Mouse (Mus musculus): Measurements from ENCODE around the gene Klhl3.

Klhl3 gene

GRCm38 (mm10) chr13:58023726-58024453 lies 89.5 kb downstream of the Klhl3 start:
- DNase-seq (ENCODE audit: low read depth) = no peak

- DNase-seq (ENCODE audit: low read depth) = no peak
These were observed 90.3 kb downstream of the Klhl3 start for GRCm38 (mm10) chr13:58023001-58023560.

GRCm38 (mm10) chr13:58020428-58020827 lies 93.0 kb downstream of the Klhl3 start:
- DNase-seq (ENCODE audit: low read depth) = no peak

GRCm38 (mm10) chr13:58017298-58017697 lies 96.1 kb downstream of the Klhl3 start:
- DNase-seq (ENCODE audit: low read depth) = no peak

GRCm38 (mm10) chr13:58012067-58012925 lies 101.1 kb downstream of the Klhl3 start:
- peak; percentile 9 for DNase-seq (ENCODE audit: low read depth)

- DNase-seq (ENCODE audit: low read depth) = no peak
These were observed 101.9 kb downstream of the Klhl3 start for GRCm38 (mm10) chr13:58011526-58011925.

GRCm38 (mm10) chr13:58010416-58010815 lies 103.0 kb downstream of the Klhl3 start:
- no peak for DNase-seq (ENCODE audit: low read depth)

GRCm38 (mm10) chr13:58009275-58009674 lies 104.1 kb downstream of the Klhl3 start:
- no peak for DNase-seq (ENCODE audit: low read depth)

- DNase-seq (ENCODE audit: low read depth) = no peak
These were observed 105.4 kb downstream of the Klhl3 start for GRCm38 (mm10) chr13:58008038-58008364.

GRCm38 (mm10) chr13:58007256-58008037 lies 105.9 kb downstream of the Klhl3 start:
- DNase-seq (ENCODE audit: low read depth) = no peak

GRCm38 (mm10) chr13:58001792-58002191 lies 111.6 kb downstream of the Klhl3 start:
- DNase-seq (ENCODE audit: low read depth) = no peak

GRCm38 (mm10) chr13:57996536-57996935 lies 116.9 kb downstream of the Klhl3 start:
- DNase-seq (ENCODE audit: low read depth) = no peak

GRCm38 (mm10) chr13:57995864-57996263 lies 117.5 kb downstream of the Klhl3 start:
- DNase-seq (ENCODE audit: low read depth) = no peak

GRCm38 (mm10) chr13:57984637-57985036 lies 128.8 kb downstream of the Klhl3 start:
- no peak for DNase-seq (ENCODE audit: low read depth)

- no peak for DNase-seq (ENCODE audit: low read depth)
These were observed 129.2 kb downstream of the Klhl3 start for GRCm38 (mm10) chr13:57984163-57984562.

- DNase-seq (ENCODE audit: low read depth) = no peak
These were observed 130.1 kb downstream of the Klhl3 start for GRCm38 (mm10) chr13:57983330-57983729.

- DNase-seq (ENCODE audit: low read depth) = no peak
These were observed 130.5 kb downstream of the Klhl3 start for GRCm38 (mm10) chr13:57982904-57983303.

- no peak for DNase-seq (ENCODE audit: low read depth)
These were observed 132.7 kb downstream of the Klhl3 start for GRCm38 (mm10) chr13:57980679-57981078.

GRCm38 (mm10) chr13:57980071-57980470 lies 133.3 kb downstream of the Klhl3 start:
- no peak for DNase-seq (ENCODE audit: low read depth)

GRCm38 (mm10) chr13:57978931-57979330 lies 134.5 kb downstream of the Klhl3 start:
- no peak for DNase-seq (ENCODE audit: low read depth)

- no peak for DNase-seq (ENCODE audit: low read depth)
These were observed 135.7 kb downstream of the Klhl3 start for GRCm38 (mm10) chr13:57977721-57978120.

GRCm38 (mm10) chr13:57965658-57966057 lies 147.7 kb downstream of the Klhl3 start:
- no peak for DNase-seq (ENCODE audit: low read depth)
